Mouse (Mus musculus) forebrain, embryonic 11.5 days (tissue): ENCODE measurements around the gene Smad9. TPM values are rescaled to one million over a fixed set of nuclear protein-coding genes. Genes with fewer than 3 reads are reported as not detected.

Experiments used
- ATAC-seq: fragments of 200-750 bp; cut with Nextera tagmentation; replicated peaks from 2 replicates; pipeline ENCODE4 v1.8.0; 2017; ENCODE audit warnings: moderate TSS enrichment; ENCODE audit not compliant: low FRiP score
- DNase-seq: peaks from one replicate; pipeline ENCODE4 v3.0.0-alpha.2; 2017; ENCODE audit warnings: low spot score
- H3K27ac ChIP-seq: fragments of 300-500 bp; sonication (generic); 2 replicates; pipeline ENCODE4 v1.5.1; 2014; ENCODE audit warnings: low read depth, low read length
- H3K27me3 ChIP-seq: fragments of 300-500 bp; sonication (generic); 2 replicates; pipeline ENCODE4 v1.6.1; 2014; ENCODE audit warnings: mild to moderate bottlenecking, low read length, mixed read lengths; ENCODE audit not compliant: control insufficient read depth, insufficient read depth
- H3K36me3 ChIP-seq: fragments of 300-500 bp; sonication (generic); 2 replicates; pipeline ENCODE4 v1.6.1; 2014; ENCODE audit warnings: mild to moderate bottlenecking, low read length, moderate library complexity, mixed read lengths; ENCODE audit not compliant: control insufficient read depth, insufficient read depth
- H3K4me1 ChIP-seq: fragments of 300-500 bp; sonication (generic); replicated peaks from 2 replicates; pipeline ENCODE4 v1.6.1; 2014; ENCODE audit warnings: low read length, mixed read lengths; ENCODE audit not compliant: control insufficient read depth, insufficient read depth
- H3K4me2 ChIP-seq: fragments of 300-500 bp; sonication (generic); 2 replicates; pipeline ENCODE4 v1.6.1; 2014; ENCODE audit warnings: low read depth, mild to moderate bottlenecking, low read length, moderate library complexity, mixed read lengths; ENCODE audit not compliant: severe bottlenecking
- H3K4me3 ChIP-seq: fragments of 300-500 bp; sonication (generic); 2 replicates; pipeline ENCODE4 v1.5.1; 2014; ENCODE audit warnings: low read depth, low read length
- H3K9ac ChIP-seq: fragments of 300-500 bp; sonication (generic); 2 replicates; pipeline ENCODE4 v1.6.1; 2014; ENCODE audit warnings: low read length
- H3K9me3 ChIP-seq: fragments of 300-500 bp; sonication (generic); 2 replicates; pipeline ENCODE4 v1.6.1; 2016; ENCODE audit warnings: low read length, mixed read lengths; ENCODE audit not compliant: control insufficient read depth
- WGBS: fragments of 180-500 bp; shearing (Covaris S2); extraction: QIAGEN DNeasy Blood & Tissue Kit; methylation state at CpG from one replicate; pipeline ENCODE4 v1.1.7; 2014; 5-methylcytosine and 5-hydroxymethylcytosine counted together
- polyA plus RNA-seq: library from polyadenylated mRNA; unstranded; fragments of >200 nt; fragmentation: Nextera tagmentation; extraction: Ambion mirVana; gene quantifications from 2 replicates; pipeline ENCODE4 v1.2.1, GENCODE M21; 2014

Smad9 gene
- polyA plus RNA-seq, 1 experiment from 2014 or later, result 0.32 TPM

- ATAC-seq (no peak), DNase-seq (peak; percentile 38)
- peaks cover 4% of the 10 kb centered on the region; the same call in 1 of the 2 replicates for H3K9me3 ChIP-seq
- no peak overlapping the region for H3K4me2 ChIP-seq
- H3K36me3 ChIP-seq, result no peaks in the 10 kb centered on the region
- H3K4me3 ChIP-seq, result no peak overlapping the region
- no peak overlapping the region for H3K27ac ChIP-seq
- 69% methylated on average over 2 of the region's 2 CpGs for WGBS
- H3K4me1 ChIP-seq, result no peaks in the 10 kb centered on the region
- H3K27me3 ChIP-seq, result no peaks in the 10 kb centered on the region
- H3K9ac ChIP-seq, result no peak overlapping the region
Observed at GRCm38 (mm10) chr3:54790601-54791000, 35.2 kb downstream of the Smad9 start.

DNA sequence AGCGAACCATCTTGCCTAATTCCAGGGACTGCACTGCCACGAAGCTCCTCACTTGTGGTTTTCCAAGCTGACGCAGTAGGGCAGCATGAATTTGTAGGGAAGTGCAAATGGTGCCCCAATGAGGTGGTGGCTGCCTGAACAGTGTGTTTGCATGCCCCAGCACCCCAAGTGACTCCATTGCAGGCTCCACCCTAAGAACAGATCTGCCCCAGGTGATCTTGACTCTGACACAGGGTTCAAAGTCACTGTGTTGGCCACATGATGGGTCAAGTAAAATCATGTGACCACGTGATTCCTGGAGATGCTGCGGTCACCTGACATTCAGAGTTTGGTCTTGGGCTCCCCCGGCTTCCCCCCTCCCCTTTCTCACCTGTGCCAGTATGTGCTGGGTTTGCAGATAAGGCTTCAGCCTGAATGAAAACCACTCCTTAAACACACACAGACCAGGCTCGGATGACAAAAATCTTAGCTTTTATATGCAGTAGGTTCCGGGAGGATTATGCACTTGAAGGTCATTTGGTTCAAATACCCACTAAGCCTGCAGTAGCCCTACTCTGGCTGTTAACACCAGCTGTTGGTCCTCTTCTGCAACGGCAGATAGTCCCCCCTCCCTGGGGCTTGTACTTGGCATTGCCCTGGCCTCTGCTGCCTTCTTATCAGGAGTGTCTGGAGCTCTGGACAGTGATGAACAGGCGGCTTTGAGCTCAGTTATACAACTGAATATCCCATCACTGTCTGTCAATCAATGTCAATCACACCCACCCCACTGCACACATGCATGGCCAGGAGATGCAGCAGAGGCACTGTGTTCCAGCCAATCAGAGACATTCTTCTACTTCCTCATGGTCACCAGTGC is 36.7 kb downstream of the Smad9 start:
- no peaks in the 10 kb centered on the region for H3K4me1 ChIP-seq
- DNase-seq (peak; percentile 42), ATAC-seq (no peak)
- H3K4me2 ChIP-seq, result no peak overlapping the region
- 79% methylated on average over 10 of the region's 10 CpGs for WGBS
- no peaks in the 10 kb centered on the region for H3K36me3 ChIP-seq
- H3K4me3 ChIP-seq, result no peak overlapping the region
- H3K9me3 ChIP-seq, result peaks cover 4% of the 10 kb centered on the region; the same call in 1 of the 2 replicates
- no peak overlapping the region for H3K9ac ChIP-seq
- H3K27ac ChIP-seq, result no peak overlapping the region
- no peaks in the 10 kb centered on the region for H3K27me3 ChIP-seq

GRCm38 (mm10) chr3:54793762-54794161 is 38.4 kb downstream of the Smad9 start:
- H3K36me3 ChIP-seq, result no peaks in the 10 kb centered on the region
- H3K27me3 ChIP-seq, result no peaks in the 10 kb centered on the region
- H3K4me3 ChIP-seq, result no peak overlapping the region
- ATAC-seq (no peak), DNase-seq (peak; percentile 41)
- H3K9me3 ChIP-seq, result peaks cover 4% of the 10 kb centered on the region; the same call in 1 of the 2 replicates
- H3K9ac ChIP-seq, result no peak overlapping the region
- no peak overlapping the region for H3K27ac ChIP-seq
- WGBS, result 84% methylated on average over 6 of the region's 6 CpGs
- no peak overlapping the region for H3K4me2 ChIP-seq
- H3K4me1 ChIP-seq, result no peaks in the 10 kb centered on the region

DNA sequence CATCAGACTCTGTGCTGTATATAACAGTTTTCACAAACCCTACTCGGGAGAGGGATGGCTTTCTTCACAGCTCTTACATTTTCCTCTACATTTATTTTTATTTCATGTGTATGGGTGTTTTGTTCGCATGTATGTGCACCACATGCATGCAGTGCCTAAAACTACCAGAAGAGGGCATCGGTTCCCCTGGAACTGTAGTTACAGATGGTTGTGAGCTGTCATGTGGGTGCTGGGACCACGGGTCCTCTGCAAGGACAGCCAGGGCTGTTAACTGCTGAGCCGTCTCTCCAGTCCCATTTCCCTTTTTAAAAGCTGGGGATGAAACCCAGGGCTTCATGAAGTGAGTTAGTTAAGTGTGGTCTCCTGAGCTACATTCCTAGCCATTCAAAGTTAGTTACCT is 40.0 kb downstream of the Smad9 start:
- Histone ChIP-seq H3K4me3 (no peak overlapping the region), H3K4me2 (no peak overlapping the region), H3K27ac (no peak overlapping the region), H3K4me1 (no peaks in the 10 kb centered on the region), H3K36me3 (no peaks in the 10 kb centered on the region), H3K9me3 (peaks cover 4% of the 10 kb centered on the region; the same call in 1 of the 2 replicates), H3K9ac (no peak overlapping the region), H3K27me3 (no peaks in the 10 kb centered on the region)
- DNase-seq (peak; percentile 48), ATAC-seq (no peak)
- 93% methylated on average over 5 of the region's 5 CpGs for WGBS

- no peaks in the 10 kb centered on the region for H3K27me3 ChIP-seq
- no peaks in the 10 kb centered on the region for H3K36me3 ChIP-seq
- no peak overlapping the region for H3K4me2 ChIP-seq
- no peak overlapping the region for H3K27ac ChIP-seq
- peaks cover 4% of the 10 kb centered on the region; the same call in 1 of the 2 replicates for H3K9me3 ChIP-seq
- H3K4me1 ChIP-seq, result no peaks in the 10 kb centered on the region
- no peak for ATAC-seq
- peak; percentile 39 for DNase-seq
- no peak overlapping the region for H3K4me3 ChIP-seq
- H3K9ac ChIP-seq, result no peak overlapping the region
- 92% methylated on average over 1 of the region's 1 CpGs for WGBS
Observed at GRCm38 (mm10) chr3:54795806-54796205, 40.4 kb downstream of the Smad9 start.

- 38% methylated on average over 16 of the region's 16 CpGs for WGBS
- Histone ChIP-seq H3K9me3 (peaks cover 4% of the 10 kb centered on the region; the same call in 1 of the 2 replicates), H3K4me1 (no peaks in the 10 kb centered on the region), H3K36me3 (no peaks in the 10 kb centered on the region), H3K4me2 (no peak overlapping the region), H3K27me3 (no peaks in the 10 kb centered on the region), H3K27ac (no peak overlapping the region), H3K9ac (no peak overlapping the region), H3K4me3 (no peak overlapping the region)
- DNase-seq (peak; percentile 53), ATAC-seq (no peak; the same call in 1 of the 2 replicates)
Observed at GRCm38 (mm10) chr3:54797211-54797610, 41.8 kb downstream of the Smad9 start.

DNA sequence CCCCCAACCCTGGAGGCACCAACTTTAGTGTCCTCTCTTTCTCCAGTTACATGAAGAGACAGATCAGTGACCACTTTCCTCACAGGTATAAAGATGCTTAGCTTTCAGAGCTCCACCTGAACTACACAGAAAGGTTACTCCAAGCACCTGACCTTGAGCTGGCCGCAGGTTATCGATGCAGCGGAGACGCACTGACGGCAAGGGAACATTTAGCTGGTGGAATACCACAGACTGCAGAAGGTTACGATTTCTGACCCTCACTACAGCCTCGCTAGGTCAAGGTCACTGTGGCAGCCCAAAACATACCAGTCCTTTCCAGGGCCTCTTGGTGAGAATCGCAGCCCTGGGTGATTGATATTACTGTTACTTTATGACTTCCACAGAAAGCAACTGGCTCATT is 48.3 kb downstream of the Smad9 start:
- DNase-seq (no peak), ATAC-seq (no peak)
- Histone ChIP-seq H3K9ac (no peak overlapping the region), H3K4me3 (no peak overlapping the region), H3K27ac (no peak overlapping the region), H3K36me3 (no peaks in the 10 kb centered on the region; the same call in 1 of the 2 replicates), H3K4me1 (no peaks in the 10 kb centered on the region), H3K9me3 (no peaks in the 10 kb centered on the region), H3K27me3 (no peaks in the 10 kb centered on the region), H3K4me2 (no peak overlapping the region)
- WGBS, result 95% methylated on average over 8 of the region's 8 CpGs

DNA sequence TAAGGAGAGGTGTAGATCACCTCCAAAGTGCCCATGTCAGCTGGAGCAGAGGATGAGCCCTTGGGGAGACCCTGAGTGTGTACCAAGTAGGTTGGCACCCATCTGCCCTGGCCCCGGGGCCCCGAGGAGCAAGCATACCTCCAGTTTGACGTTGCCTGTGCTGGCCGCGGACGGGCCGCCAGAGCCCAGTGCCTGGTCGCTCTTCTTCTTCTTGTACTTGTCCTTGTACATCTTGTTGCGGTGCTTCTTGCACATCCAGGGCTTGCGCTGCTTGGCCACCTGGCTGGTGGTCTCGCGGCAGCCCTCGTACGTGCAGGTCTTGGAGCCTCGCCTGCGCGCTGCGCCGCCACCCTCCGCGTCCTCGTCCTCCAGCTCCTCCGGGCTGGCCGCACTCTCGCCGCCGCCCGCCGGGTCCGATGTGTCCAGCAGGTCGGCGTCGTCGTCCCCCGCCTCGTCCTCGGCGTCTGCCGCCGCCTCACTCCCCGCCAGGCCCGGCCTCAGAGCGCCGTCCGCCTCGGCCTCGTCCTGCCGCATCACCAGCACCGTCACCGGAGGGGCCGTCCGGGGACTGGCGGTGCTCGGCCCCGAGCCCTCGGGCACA is 51.8 kb downstream of the Smad9 start:
- Histone ChIP-seq H3K4me2 (peak overlapping the region; percentile 96), H3K4me3 (peak overlapping the region; percentile 81), H3K9me3 (no peaks in the 10 kb centered on the region), H3K36me3 (no peaks in the 10 kb centered on the region; the same call in 1 of the 2 replicates), H3K27ac (peak overlapping the region; percentile 87), H3K27me3 (no peaks in the 10 kb centered on the region), H3K9ac (peak overlapping the region; percentile 95), H3K4me1 (no peaks in the 10 kb centered on the region)
- DNase-seq (no peak), ATAC-seq (peak; percentile 82)
- WGBS, result under 1% methylated on average over 56 of the region's 56 CpGs
